Mouse (Mus musculus) NIH3T3 (cell line): ENCODE results near the gene Tmem132a.

Experiments
- DNase-seq: peaks from one replicate; pipeline ENCODE4 v3.0.0-alpha.2; 2012; ENCODE audit warnings: low read depth

The Tmem132a gene

DNA sequence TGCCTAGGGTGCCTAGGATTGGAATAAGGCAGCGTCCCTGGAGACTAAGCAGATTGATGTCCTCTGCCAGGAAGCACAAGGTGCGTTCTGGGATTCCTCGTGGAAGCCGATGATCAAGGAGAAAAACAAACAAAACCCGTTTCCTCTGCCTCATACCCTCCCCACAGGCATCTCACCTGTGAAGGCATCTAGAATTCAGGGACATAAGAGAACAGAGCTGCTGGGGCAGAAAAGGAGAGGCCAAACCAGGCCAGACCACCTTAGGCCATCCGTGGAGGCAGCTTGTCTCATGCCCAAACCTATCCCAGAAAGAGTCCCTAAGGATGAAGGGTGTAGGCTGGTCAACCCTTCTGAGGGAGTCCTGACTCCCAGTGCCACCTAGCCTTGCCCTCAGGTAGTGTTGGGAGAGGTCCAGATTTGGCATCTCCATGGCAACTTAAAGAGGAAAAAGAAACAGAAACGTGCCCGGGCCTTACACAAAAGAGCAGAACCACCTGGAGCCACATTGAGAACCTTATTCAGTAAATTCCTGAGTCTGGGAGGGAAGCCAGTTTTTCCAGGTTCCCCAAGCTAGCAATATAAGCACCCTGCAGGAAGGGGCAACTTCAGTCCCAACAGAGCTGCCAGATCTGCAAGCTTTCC, at the start of gene Tmem132a:
Gene Tmem132a, minus strand, starts transcription at position 55 of the 642 bp plus-strand sequence.
- DNase-seq = peak; percentile 17

DNA sequence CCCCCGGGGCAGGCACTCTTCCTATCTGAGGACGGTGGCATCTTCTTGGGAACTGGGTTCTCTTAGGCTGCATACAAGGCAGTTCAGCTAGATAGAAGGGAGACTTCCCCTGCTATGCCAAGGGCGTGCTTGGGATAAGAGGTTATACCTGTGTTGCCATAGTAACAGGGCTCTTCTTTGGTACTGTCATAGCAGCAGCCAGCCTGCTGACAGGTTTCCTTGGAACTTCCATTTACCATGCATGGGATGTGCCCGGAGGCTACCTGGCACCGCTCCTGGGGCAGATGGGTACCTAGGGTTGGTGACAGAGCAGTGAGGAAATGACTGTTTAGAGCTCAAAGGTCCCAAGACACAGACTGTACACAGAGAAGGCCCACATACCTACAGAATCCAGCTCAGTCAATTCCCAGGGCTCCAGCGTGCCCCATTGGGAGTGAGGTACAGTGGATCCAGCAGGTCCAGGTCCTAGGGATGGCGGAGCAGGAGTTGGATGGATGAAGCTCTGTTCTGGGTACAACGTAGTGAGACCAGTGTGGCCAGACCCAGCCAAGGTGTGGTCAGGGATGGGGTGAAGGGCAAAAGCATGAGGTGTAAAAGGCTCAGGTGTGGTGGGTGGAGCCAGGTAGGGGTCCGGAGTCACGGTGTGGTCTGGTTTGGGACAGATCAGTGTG, 48.7 kb upstream of the Tmem132a start:
- no peak for DNase-seq

DNA sequence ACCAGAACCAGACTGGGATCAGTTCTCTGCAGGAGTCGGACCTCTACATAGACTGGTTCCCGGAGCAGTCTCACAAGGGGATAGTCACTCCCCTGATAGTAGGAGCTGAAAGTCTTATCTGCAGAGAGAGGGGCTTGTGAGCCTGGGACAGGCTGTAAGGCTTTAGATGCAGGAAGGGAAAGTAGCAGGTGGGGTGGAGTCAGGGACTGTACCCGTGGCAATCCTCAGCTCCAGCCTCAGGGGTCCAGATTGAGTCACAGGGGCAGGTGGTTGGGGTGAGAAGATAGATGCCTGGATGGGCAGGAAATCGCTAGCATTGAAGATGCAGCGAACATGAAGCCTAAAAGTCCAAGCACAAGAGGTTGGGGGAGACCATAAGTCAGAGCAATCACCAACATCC, 46.8 kb upstream of the Tmem132a start:
- DNase-seq = no peak

DNA sequence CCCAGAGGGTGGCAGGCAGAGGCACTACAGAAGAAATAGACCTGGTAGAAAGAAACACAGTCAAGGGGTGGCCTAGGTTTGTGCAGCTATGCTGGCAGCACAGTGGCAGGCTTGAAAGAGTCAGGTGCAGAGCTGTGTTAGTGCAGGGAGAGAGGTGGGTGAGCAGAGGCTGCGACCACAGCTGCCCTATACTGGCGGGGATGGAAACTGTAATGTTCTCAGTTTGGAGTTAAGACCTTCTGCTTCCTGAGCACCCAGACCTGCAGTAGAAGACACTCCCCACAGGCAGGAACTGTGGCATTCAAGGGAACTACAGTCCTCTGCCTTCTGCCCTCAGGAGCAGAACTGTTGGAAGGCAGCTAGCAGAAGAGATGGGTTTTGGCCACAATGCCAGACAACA, 45.1 kb upstream of the Tmem132a start:
- DNase-seq = no peak

DNA sequence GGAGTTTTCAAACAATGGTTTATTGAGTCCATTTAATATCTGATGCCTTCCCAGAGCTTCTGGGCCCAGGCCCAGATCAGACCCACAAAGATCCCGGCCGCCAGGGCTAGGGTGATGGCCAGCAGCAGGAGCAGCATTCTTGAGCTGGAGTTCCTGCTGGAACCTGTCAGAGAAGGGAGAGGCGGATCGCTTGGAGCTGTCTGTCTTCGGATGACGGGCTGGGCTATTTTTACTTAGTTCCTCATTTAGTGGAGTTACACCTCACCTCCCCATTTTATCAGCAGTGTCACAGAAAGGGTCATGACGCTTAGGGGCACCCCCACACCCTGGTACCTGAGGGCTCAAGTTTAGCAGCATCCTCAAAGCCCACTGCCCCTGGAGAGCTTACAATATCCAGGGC, 44.6 kb upstream of the Tmem132a start:
- DNase-seq = peak; percentile 43

DNA sequence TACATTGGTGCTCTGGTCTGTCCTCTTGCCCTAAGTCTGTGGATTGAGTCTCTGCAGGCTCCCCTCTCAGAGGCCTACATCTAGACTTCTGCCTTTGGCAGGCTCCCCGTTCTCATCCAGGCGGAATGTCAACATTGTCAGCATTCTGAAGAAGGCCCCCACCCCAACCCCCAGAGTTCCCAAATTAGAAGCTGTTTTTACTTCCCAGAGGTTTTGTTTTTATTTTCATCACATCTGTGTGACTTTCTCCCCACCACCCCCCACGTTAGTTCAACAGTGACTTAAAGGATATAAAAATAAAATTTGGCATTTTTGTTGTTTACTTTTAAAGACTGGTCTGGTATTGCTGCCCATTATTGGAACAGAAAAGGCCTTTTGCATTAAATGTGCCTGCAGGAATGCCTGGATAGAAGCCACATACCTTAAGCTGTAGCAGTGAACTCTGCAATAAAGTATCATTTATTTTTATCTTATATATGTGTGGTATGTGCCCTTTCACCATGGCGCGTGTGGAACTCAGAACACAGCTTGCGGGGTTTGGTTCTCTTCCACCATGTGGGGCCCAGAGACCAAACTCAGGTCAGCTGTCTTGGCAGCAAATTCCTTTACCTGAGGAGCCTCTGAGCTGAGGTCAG, 39.5 kb upstream of the Tmem132a start:
- DNase-seq = peak; percentile 90

DNA sequence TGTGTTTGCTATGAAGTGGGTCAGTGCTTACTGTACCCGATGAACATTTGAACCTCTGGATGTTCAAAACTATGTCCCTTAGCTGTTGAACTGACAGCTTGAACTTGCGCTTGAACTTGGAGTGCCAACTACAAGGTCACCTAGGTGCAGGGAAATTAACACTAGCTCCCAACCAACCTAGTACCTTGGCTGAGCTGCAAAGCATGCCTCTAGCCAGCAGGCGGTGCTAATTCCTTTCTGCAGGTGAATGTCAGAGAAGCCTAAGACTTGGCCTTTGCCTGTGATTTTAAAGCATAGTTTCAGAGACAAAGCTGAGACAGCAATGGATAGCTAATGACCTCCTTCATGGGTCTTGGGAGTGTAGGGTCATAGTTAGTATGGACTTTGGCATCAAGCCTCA, 38.2 kb upstream of the Tmem132a start:
- peak; percentile 81 for DNase-seq

DNA sequence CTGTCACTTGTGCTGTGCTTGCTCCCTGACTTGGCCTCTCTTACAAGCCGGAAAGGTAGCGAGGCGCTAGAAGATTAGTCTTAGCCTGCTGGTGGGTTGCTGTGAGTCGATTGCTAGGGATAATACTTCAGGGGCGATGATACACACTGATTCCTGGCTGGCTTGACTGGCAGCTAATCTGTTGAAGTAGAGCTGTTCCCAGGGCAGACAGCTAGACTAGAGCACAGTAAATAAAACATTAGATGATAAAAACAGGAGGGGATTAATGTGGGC, 35.9 kb upstream of the Tmem132a start:
- no peak for DNase-seq

DNA sequence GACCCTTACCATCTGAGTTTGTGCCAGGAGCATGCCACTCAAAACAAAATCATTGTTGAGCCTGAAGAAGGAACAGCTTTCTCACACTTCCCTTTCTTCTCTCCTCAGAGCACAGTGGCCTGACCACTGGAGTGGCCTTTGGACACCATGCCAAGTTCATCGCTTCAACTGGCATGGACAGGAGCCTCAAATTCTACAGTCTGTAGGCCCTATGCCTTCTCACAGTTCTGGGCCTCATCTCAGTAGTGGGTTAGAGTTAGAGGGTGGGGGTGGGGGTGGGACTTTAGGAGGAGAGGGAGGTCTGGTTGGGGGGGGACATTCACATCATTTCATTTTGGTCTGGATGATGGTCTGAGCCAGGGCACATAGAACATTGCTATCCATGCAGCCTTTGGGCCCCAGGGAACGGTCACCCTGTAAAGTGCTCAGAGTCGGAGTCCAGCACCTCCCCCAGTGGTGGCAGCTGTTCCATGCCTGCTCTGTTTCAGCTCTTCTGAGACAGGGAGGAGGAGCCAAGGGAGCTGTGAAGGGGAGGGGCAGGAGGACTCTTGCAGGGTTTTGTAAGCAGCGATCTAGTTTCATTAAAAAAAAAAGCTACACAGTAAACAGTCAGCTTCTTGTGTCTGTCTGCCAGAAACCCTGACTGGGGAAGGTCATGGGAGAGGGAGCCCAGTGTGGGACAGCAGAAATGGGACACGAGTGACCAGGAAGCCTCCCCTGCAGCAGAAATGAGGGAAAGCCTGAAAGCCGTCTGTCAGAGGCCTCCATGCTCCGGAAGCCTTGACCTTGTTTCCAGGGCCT, 35.4 kb upstream of the Tmem132a start:
- DNase-seq = peak; percentile 58

DNA sequence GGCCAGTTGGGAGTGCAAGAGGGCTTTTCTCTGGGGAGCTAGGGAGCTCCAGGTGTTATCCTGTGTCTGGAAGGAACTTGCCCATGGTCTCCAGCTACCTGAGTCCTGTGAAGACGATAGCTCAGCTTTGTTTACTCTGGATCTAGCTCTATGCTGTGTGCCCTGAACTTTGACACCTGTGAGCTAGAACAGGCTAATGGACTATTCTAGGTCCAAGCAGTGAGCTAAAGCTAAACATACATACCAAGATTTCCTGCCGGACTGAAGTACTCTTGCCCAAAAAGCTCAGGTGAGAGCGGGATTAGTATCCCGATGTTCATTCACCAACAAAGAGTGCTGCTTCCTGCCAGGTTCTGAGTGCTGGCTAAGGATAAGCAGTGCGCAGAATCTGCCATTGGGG, 34.8 kb upstream of the Tmem132a start:
- DNase-seq = no peak

DNA sequence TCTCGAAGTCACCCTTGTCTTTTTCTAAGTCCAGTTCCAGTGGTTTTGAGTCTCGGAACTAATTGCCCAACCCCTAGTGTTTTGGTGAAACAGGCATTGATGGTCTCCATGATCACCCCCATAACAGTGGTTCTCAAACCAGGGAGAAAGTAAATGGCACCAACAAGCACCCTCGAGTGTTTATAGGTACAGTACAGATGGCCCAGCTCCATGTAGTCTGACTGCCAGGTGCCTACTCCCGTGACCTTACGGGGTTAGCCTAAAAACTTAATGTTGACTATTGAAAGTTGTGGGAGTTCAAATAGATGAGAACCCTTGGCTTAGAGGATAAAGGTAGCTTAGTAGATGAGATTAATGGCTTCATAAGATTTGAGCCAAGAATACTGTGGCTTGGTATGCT, 31.3 kb upstream of the Tmem132a start:
- no peak for DNase-seq

DNA sequence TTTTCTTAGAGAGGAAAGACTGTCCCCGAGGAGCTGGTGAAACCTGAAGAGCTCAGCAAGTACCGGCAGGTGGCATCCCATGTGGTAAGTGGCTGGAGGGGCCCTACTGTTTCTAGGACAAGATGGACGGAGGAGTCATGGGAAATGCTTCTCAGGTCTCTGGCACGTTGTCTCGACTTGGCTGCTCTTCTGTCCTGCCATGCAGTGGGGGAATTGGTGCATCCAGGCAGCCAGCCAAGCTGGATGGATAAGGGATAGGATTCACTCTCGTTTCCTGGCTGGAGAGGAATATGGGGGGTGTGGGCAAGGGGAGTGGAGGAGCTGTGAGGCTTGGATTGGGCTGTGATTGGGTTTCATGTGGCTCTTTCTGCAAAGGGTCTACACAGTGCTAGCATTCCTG, 30.6 kb upstream of the Tmem132a start:
- DNase-seq = no peak

DNA sequence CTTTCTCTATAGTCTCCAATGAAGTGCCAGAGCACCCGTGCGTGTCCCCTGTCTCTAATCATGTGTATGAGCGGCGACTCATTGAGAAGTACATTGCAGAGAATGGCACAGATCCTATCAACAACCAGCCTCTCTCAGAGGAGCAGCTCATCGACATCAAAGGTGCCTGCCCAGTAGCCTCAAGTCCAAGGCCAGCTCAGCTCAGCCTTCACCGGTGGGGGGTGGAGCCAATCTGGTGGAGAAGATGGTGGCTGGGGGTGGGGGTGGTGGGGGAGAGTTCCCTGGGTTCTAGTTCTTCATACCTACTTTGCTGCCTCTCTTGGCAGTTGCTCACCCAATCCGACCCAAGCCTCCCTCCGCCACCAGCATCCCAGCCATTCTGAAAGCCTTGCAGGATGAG, 27.8 kb upstream of the Tmem132a start:
- DNase-seq = no peak

DNA sequence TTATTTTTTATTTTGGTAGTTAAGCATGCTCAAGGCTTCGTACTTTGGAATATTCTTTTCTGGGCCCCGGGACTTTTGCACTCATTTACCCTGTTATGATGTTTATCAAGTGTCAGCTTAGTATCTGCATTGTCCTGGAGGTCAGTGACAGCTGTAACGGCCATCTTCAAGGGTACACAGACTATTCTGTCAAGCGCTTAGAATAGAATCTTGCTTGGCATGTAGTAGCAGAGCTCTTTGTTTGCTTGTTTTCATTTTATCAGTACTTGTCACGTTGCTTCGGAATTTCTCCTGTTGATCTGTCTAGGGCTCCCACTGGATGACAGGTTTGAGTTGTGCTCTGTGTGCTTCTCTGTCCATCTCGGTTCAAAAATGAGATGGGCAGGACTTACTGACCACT, 27.1 kb upstream of the Tmem132a start:
- DNase-seq = no peak

DNA sequence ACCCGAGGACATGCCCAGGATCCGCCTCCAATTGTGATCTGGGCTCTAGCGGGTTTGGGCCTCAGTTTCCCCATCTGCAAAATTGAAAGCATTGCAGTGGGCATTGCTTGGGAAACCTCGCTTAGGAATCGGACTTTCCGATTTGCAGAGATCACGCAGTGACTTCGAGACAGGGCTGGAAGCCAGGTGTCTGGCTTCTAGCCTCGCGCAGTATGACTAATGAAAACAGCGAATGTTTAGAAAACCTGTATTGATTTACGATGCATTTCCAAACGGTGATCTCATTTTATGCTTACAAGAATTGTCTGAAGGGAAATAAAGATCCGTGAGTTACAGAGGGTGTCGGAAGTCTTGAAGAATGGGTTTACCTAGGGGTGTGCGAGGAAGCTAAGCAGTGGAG, 26.0 kb upstream of the Tmem132a start:
- peak; percentile 82 for DNase-seq

DNA sequence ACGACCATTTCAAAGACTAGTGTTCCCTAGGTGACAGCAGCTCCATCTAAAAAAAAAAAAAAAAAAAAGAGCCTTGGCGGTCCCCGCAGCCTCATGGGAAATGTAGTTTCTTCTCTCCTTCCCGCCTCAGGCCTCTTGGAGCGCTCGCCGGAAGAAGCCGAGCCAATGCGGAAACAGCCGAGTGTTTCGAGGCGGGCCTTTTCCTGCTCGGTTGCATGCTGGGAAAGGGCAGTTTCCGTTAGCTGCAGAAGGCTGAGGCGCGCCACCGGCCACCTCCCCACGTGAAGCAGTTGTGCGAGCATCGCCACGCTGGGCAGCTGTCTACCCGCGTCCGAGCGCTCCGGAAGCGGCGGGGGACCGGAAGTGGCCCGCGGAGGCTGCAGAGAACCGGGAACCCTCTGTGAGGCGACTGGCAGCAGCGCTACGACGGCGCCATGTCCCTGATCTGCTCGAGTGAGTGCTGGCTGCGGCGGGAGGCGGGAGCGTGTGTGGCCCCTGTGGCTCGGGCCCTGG, 25.3 kb upstream of the Tmem132a start, which contains the start of gene Prpf19:
Gene Prpf19, plus strand, starts transcription at position 216 of the 513 bp plus-strand sequence.
- DNase-seq = peak; percentile 99

DNA sequence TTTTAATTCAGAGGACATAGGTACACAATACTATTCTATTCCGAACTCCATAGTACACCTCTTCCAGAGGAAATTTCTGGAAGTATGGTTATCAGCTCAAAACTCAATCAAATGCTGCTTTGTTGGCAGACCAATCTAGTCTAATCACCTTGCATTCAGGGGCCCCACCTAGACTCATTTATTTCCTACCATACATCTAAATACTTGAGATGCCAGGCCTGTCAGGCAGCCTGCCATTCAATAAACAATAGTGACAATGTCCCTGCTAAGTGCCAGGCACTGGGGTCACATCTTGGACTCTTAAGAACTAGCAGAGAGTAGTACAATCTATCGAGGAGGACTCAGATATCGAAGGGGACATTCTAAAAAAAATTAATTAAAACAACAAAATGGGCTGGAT, 22.5 kb upstream of the Tmem132a start:
- no peak for DNase-seq

DNA sequence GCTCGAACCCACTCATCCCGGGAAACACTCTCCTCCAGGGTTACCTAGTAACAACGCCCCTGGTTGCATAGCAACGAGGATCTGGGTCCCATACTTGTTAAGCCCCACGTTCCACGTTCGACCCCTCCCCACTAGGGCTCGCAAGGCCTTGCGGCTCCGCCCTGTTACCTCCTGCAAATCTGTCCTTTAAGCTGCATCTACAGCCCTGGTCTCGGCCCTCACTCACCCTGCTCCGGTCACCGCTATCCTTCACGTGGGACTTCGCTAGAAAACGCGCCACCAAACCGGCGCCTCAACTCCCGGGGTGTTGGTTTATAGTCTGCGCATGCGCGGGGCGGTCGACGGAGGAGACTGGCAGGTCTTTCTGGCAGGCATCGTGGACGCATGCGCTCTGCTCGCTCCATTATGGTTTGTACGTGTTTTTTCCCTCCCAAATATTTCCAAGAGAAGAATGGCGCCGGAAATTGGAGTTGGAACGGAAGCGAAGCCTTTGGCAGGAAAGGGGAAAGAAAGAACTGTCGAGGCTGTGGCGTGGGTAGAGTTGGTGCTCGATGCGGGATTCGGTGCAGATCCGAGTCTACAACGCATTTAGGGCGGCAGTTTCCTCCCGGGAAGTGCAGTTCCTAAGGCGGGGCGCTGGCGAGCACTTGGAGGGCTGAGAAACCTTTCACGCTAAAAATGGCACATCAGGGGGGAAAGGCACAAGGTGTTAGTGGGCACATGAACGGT, 11.8 kb upstream of the Tmem132a start, which contains the start of gene Tmem109:
Gene Tmem109, minus strand, starts transcription at position 576 of the 729 bp plus-strand sequence.
- DNase-seq = peak; percentile 99

DNA sequence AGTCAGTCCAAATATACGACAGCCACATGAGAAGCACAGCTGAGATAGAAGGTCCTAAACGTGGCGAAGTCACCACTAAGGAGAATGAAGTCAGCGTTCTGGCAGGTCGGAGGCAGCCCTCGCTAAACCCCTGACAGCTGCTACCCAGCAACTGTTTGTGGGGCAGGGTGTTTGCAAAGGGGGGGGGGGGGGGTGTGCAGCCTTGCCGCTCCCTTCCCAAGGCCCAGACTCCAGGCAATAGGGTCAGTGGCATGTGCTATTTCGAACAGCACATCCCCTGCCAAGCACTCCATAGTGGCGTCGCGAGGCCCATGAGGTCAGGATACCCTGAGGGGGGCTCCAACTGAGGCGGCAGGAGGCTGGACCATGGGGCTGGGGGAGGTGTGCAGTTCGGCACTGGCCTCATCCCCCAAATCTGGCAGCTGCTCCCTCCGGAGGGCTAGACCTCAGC, 11.3 kb upstream of the Tmem132a start:
- no peak for DNase-seq

DNA sequence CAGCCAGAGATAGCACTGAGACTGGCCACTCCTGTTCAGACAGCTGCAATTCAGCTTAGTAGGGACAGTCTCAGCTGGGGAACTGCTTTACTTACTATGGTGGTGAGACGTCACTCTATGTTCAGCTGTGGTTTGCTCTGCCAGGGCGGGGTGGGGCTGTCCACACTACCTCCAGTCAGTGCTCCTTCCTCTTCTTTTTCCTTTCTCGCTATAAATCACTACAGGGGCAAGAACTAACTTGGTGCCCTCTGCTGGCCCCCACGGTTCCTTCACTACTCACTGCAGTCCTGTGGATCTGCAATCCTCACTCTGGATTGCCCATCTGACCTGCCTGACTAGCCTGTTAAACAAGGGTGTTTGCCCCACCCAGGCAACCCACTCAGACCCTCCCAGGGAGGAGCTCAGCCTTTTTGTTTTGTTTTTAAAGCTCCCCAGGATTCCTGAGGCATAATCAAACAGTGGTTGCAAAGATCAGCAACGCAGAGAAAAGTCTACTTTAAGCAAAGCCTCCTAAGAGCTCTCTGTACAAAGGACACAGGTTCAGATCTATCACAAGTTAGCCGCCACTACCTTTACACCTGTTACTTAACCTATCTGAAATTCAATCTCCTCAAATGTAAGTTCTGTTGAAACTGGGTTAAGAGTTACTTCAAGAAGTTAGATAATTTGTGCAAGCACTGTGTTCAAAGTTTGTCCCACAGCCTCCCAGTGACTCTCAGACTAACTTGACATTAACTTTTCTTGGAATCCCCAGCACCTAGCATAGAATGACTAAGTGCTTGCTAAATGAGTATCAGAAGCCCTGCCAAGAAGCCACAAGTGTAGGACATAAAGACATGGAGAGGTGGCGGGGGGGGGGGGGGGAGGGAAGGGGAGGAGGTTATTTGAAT, 10.6 kb upstream of the Tmem132a start:
- peak; percentile 80 for DNase-seq
